Mouse (Mus musculus) heart, embryonic 11.5 days (tissue): ENCODE results near the gene Cdk6. TPM values are rescaled to one million over a fixed set of nuclear protein-coding genes. Genes with fewer than 3 reads are reported as not detected.
"Not testable (repeated sequence)": the region's sequence is repeated elsewhere in the genome, so short reads cannot be mapped to it uniquely, and the experiment has no call there.

Experiments
- ATAC-seq: fragments of 200-750 bp; cut with Nextera tagmentation; replicated peaks from 2 replicates; pipeline ENCODE4 v1.8.0; 2017; ENCODE audit warnings: moderate library complexity; ENCODE audit not compliant: insufficient number of reproducible peaks, low FRiP score, low TSS enrichment
- H3K27ac ChIP-seq: fragments of 300-500 bp; sonication (generic); 2 replicates; pipeline ENCODE4 v1.5.1; 2014; ENCODE audit warnings: mild to moderate bottlenecking, low read depth, low read length
- H3K27me3 ChIP-seq: fragments of 300-500 bp; sonication (generic); 2 replicates; pipeline ENCODE4 v1.6.1; 2014; ENCODE audit warnings: mild to moderate bottlenecking, low read length, mixed read lengths; ENCODE audit not compliant: control insufficient read depth, insufficient read depth
- H3K36me3 ChIP-seq: fragments of 300-500 bp; sonication (generic); 2 replicates; pipeline ENCODE4 v1.6.1; 2014; ENCODE audit warnings: mild to moderate bottlenecking, low read length, moderate library complexity, mixed read lengths; ENCODE audit not compliant: control insufficient read depth, insufficient read depth
- H3K4me1 ChIP-seq: fragments of 300-500 bp; sonication (generic); 2 replicates; pipeline ENCODE4 v1.6.1; 2014; ENCODE audit warnings: low read length; ENCODE audit not compliant: control insufficient read depth, insufficient read depth
- H3K4me2 ChIP-seq: fragments of 300-500 bp; sonication (generic); 2 replicates; pipeline ENCODE4 v1.6.1; 2014; ENCODE audit warnings: mild to moderate bottlenecking, moderate library complexity
- H3K4me3 ChIP-seq: fragments of 300-500 bp; sonication (generic); 2 replicates; pipeline ENCODE4 v1.5.1; 2014; ENCODE audit warnings: low read depth, low read length
- H3K9ac ChIP-seq: fragments of 300-500 bp; sonication (generic); 2 replicates; pipeline ENCODE4 v1.6.1; 2014; ENCODE audit warnings: mild to moderate bottlenecking, low read depth, low read length, moderate library complexity
- H3K9me3 ChIP-seq: fragments of 300-500 bp; sonication (generic); replicated peaks from 2 replicates; pipeline ENCODE4 v1.6.1; 2016; ENCODE audit warnings: low read length; ENCODE audit not compliant: control insufficient read depth
- WGBS: fragments of 180-500 bp; shearing (Covaris S2); extraction: QIAGEN DNeasy Blood & Tissue Kit; methylation state at CpG from one replicate; pipeline ENCODE4 v1.1.7; 2014; ENCODE audit not compliant: insufficient replicate concordance; 5-methylcytosine and 5-hydroxymethylcytosine counted together
- polyA plus RNA-seq: library from polyadenylated mRNA; unstranded; fragments of >200 nt; fragmentation: Nextera tagmentation; extraction: Ambion mirVana; gene quantifications from 2 replicates; pipeline ENCODE4 v1.2.1, GENCODE M21; 2014

The Cdk6 gene
- polyA plus RNA-seq, 1 experiment from 2014 or later = 31.3 TPM

DNA sequence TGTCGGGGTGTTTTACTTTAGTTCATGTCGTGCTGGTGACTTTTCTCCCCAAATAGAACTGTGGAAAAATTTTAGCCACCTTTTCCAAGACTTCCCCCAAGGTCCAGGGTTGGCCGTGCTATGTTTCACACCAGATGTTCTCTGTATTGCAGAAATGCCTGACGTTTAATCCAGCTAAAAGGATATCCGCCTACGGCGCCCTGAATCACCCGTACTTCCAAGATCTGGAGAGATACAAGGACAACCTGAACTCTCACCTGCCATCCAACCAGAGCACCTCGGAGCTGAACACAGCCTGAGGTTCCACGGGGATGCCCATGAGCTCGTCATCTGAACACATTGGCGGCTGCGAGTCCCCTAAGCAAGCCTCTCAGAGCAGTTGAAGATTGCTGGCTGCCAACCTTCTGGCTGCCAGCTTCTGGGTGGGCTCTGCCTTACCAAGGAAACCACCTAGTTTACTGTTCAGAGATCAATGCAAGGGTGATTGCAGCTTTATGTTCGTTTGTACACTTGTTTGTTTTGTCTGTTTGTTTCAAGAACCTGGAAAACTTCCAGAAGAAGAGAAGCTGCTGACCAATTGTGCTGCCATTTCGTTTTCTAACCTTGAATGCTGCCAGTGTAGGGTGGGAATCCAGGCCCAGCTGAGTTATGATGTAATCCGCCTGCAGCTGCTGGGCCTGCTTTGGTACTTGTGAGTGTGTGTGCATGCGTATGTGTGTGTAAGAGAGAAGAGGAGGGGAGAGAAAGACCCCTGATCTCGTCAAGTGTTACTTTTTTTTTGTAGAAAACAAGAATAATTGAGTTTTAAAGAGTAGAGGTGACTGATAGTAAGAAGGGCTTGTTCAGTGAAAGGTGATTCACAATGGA, 179.4 kb downstream of the Cdk6 start:
- Histone ChIP-seq H3K9ac (no peak overlapping the region), H3K27ac (no peak overlapping the region), H3K36me3 (no peaks in the 10 kb centered on the region), H3K4me3 (no peak overlapping the region), H3K9me3 (no peaks in the 10 kb centered on the region), H3K27me3 (no peaks in the 10 kb centered on the region), H3K4me1 (no peaks in the 10 kb centered on the region), H3K4me2 (no peak overlapping the region)
- 82% methylated on average over 18 of the region's 18 CpGs for WGBS
- ATAC-seq = no peak

- 81% methylated on average over 12 of the region's 12 CpGs for WGBS
- no peak for ATAC-seq
- no peaks in the 10 kb centered on the region for H3K36me3 ChIP-seq
These were observed 180.5 kb downstream of the Cdk6 start for GRCm38 (mm10) chr5:3521741-3522140.

GRCm38 (mm10) chr5:3522826-3523225, 181.5 kb downstream of the Cdk6 start:
- 86% methylated on average over 10 of the region's 10 CpGs for WGBS
- no peaks in the 10 kb centered on the region for H3K27me3 ChIP-seq
- H3K4me1 ChIP-seq = no peaks in the 10 kb centered on the region
- H3K9me3 ChIP-seq = no peaks in the 10 kb centered on the region
- H3K9ac ChIP-seq = no peak overlapping the region
- H3K4me3 ChIP-seq = no peak overlapping the region
- no peak for ATAC-seq
- no peaks in the 10 kb centered on the region for H3K36me3 ChIP-seq
- no peak overlapping the region for H3K27ac ChIP-seq
- H3K4me2 ChIP-seq = no peak overlapping the region

More at GRCm38 (mm10) chr5:3521741-3522140, 180.5 kb downstream of the Cdk6 start:
- no peaks in the 10 kb centered on the region for H3K9me3 ChIP-seq
- H3K27ac ChIP-seq = no peak overlapping the region
- H3K4me3 ChIP-seq = no peak overlapping the region
- no peaks in the 10 kb centered on the region for H3K27me3 ChIP-seq
- H3K9ac ChIP-seq = no peak overlapping the region
- no peak overlapping the region for H3K4me2 ChIP-seq
- H3K4me1 ChIP-seq = no peaks in the 10 kb centered on the region

- WGBS = 59% methylated on average over 5 of the region's 5 CpGs
- H3K36me3 ChIP-seq = no peaks in the 10 kb centered on the region
- H3K27me3 ChIP-seq = no peaks in the 10 kb centered on the region
- H3K9ac ChIP-seq = no peak overlapping the region
- H3K4me1 ChIP-seq = no peaks in the 10 kb centered on the region
- no peak overlapping the region for H3K4me2 ChIP-seq
- ATAC-seq = no peak
- no peak overlapping the region for H3K4me3 ChIP-seq
- H3K27ac ChIP-seq = no peak overlapping the region
- no peaks in the 10 kb centered on the region for H3K9me3 ChIP-seq
These were observed 185.9 kb downstream of the Cdk6 start for GRCm38 (mm10) chr5:3527041-3527691.

DNA sequence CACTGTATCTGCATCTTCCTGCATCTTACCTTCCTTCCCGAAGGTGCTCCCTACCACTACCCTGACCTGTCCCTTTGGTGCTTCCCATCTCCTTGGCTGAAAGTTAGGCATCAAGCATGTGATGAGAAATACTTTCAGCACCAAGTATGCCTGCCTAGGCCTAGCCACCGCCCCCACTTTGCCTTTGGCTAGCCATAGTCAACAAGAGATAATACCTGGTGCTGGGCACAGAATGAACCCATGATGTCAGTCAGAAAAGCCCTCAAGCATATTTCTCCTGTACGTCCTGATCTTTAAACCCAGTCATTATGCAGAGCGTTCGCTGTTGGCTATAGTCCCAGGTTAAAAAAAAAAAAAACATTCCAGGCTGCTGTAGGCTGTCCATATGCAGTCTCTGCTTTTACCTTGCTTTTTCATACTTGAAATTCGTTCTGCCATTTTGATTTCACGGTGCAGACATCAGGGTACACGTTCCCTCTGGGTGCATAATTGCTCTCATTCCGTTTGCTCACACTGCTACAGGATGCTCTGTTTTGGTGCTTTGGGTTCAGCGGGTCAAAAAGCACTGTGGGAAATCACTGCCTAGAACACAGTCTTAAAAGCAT, 188.4 kb downstream of the Cdk6 start:
- Histone ChIP-seq H3K36me3 (no peaks in the 10 kb centered on the region), H3K9me3 (no peaks in the 10 kb centered on the region), H3K4me1 (no peaks in the 10 kb centered on the region), H3K27me3 (no peaks in the 10 kb centered on the region), H3K4me3 (no peak overlapping the region), H3K27ac (no peak overlapping the region), H3K4me2 (no peak overlapping the region), H3K9ac (no peak overlapping the region)
- no peak for ATAC-seq
- WGBS = 81% methylated on average over 10 of the region's 10 CpGs

DNA sequence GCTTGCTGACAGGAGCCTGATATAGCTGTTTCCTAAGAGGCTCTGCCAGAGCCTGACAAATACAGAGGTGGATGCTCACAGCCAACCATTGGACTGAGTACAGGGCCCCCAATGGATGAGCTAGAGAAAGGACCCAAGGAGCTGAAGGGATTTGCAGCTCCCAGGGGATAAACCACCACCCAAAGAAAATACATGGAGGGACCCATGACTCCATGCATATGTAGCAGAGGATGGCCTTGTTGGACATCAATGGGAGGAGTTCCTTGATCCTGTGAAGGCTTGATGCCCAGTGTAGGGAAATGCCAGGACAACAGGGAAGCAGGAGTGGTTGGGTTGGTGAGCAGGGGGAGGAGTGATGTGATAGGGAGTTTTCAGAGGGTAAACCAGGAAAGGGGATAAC, 190.8 kb downstream of the Cdk6 start:
- not testable (repeated sequence) for H3K27ac ChIP-seq, ATAC-seq

GRCm38 (mm10) chr5:3536592-3537212, 195.4 kb downstream of the Cdk6 start:
- Histone ChIP-seq H3K27me3 (no peaks in the 10 kb centered on the region), H3K36me3 (no peaks in the 10 kb centered on the region), H3K9me3 (no peaks in the 10 kb centered on the region), H3K9ac (no peak overlapping the region), H3K27ac (no peak overlapping the region), H3K4me3 (no peak overlapping the region), H3K4me2 (no peak overlapping the region), H3K4me1 (no peaks in the 10 kb centered on the region)
- 53% methylated on average over 3 of the region's 3 CpGs for WGBS
- no peak for ATAC-seq

More for the DNA sequence above, 190.8 kb downstream of the Cdk6 start:
- not testable (repeated sequence) for H3K9ac ChIP-seq, H3K9me3 ChIP-seq, H3K4me3 ChIP-seq, H3K4me2 ChIP-seq, H3K36me3 ChIP-seq, H3K4me1 ChIP-seq, H3K27me3 ChIP-seq

DNA sequence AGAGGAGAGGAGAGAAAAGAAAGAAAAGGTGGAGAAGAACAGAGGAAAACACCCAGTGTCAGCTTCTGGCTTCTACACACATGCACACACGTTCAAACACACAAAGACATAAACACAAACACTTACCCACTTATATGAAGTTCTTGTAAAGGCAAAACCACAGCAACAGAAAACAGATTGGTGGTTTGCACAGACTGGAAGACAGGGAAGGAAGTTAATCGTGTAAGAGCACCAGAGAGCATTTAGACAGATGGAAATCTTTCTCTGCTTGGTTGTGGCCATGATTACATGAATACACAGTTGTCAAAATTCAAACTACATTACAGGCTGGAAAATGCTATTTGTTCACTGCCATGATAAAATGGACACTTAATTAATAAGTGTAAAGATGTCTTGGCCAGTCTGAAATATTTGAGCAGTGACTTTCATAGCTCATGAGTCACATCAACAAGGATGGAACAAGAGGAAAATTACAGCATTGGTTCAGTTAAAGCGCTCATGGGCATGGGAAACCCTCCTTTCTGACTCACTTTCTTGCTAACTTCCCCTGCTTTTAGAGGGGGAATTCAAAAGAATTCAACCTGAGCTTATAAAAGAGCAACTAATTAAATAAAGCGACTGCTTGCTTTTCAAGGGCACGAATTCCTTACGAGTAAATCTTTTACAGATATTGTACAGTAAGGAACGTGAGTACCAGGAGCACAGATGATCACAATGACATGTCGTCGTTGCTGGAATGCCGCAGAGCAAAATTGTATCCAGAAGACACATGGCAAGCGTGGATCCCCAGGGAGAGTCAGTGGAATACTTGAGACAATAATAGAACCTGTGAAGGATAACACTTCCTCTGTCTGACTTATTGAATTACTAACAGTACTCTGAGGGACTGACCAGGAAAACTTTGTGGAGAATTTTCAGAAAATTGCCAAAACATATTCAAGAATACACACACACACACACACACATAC, 197.5 kb downstream of the Cdk6 start:
- no peak overlapping the region for H3K9ac ChIP-seq
- 64% methylated on average over 11 of the region's 11 CpGs for WGBS

More for the DNA sequence above, 197.5 kb downstream of the Cdk6 start:
- no peaks in the 10 kb centered on the region for H3K27me3 ChIP-seq
- H3K9me3 ChIP-seq = no peaks in the 10 kb centered on the region
- no peaks in the 10 kb centered on the region for H3K4me1 ChIP-seq
- no peak for ATAC-seq
- no peaks in the 10 kb centered on the region for H3K36me3 ChIP-seq
- H3K4me2 ChIP-seq = no peak overlapping the region
- H3K4me3 ChIP-seq = no peak overlapping the region
- no peak overlapping the region for H3K27ac ChIP-seq
